ENCODE assay signal across 17 mouse cellular contexts in the genomic region with DNA sequence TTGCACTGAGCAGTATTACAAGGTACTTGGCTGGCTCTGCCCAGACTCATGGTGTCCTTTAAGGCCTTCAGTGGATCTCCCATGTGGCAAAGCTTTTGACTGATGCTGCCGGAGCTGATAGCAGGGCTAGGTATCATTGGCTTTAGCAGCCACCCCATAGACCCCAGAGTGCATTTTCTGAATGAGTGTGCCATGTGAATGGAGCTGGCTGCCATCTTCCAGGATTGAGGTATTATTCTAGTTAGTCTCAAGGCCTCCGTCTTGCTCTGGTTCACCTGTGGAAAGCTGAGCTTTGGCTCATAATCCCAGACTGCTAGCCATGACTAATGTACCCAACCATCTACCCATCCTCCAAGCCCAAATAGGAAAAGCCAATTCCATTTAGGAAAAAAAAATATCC.
"Had no signal": no experiment of that assay in that cellular context is flagged by ENCODE, and none has a peak within 500 bp of the region (broad histone marks: within the 10 kb centered on the region; RNA-seq: fewer than 3 reads in every experiment).

No protein-coding gene starts in this region.

- H3K4me1 ChIP-seq: intestine, embryonic 15.5 days; limb, embryonic 13.5 days; midbrain, embryonic 12.5 days; neural tube, embryonic 15.5 days had no signal

- DNase-seq: kidney, adult 9 months; kidney, postnatal 36 days; layer of hippocampus, adult 9-11 months; layer of hippocampus, postnatal 36 days; lung, embryonic 14.5 days; lung, postnatal 10 days; lung, postnatal 4 days; right cerebral cortex, adult 18-20 months; spleen, adult 18-20 months; thymus, postnatal 36 days had no signal

- H3K27ac ChIP-seq: hindbrain, postnatal 0 days; intestine, embryonic 15.5 days; kidney, postnatal 0 days; limb, embryonic 13.5 days; midbrain, embryonic 12.5 days; neural tube, embryonic 15.5 days had no signal

- H3K4me2 ChIP-seq: intestine, embryonic 15.5 days; limb, embryonic 13.5 days; lung, embryonic 14.5 days; midbrain, embryonic 12.5 days; neural tube, embryonic 15.5 days had no signal

- H3K9me3 ChIP-seq: intestine, embryonic 15.5 days; limb, embryonic 13.5 days; midbrain, embryonic 12.5 days; neural tube, embryonic 15.5 days had no signal

- H3K4me3 ChIP-seq: intestine, embryonic 15.5 days; limb, embryonic 13.5 days; midbrain, embryonic 12.5 days; myocyte; neural tube, embryonic 15.5 days had no signal

- H3K9ac ChIP-seq: intestine, embryonic 15.5 days; limb, embryonic 13.5 days; lung, embryonic 14.5 days; midbrain, embryonic 12.5 days; neural tube, embryonic 15.5 days had no signal

- ATAC-seq: hindbrain, postnatal 0 days; intestine, embryonic 15.5 days had no signal

- H3K27me3 ChIP-seq: intestine, embryonic 15.5 days; limb, embryonic 13.5 days; midbrain, embryonic 12.5 days; neural tube, embryonic 15.5 days had no signal
